Mouse (Mus musculus) CD4-positive helper T cell, adult 2 months (primary cell): Measurements from ENCODE around the gene Trip6.

Experiments used
- DNase-seq: peaks from one replicate; pipeline ENCODE4 v3.0.0-alpha.2; 2012; ENCODE audit warnings: low read depth, missing footprints, low spot score

The Trip6 gene

GRCm38 (mm10) chr5:137314193-137315083, at the start of gene Trip6:
Gene Trip6, minus strand, starts transcription at chr5:137314404.
- no peak for DNase-seq

GRCm38 (mm10) chr5:137358382-137358781, 44.2 kb upstream of the Trip6 start:
- no peak for DNase-seq

- no peak for DNase-seq
These were observed 39.9 kb upstream of the Trip6 start for GRCm38 (mm10) chr5:137354091-137354490.

GRCm38 (mm10) chr5:137352011-137352975, 38.1 kb upstream of the Trip6 start:
- no peak for DNase-seq

GRCm38 (mm10) chr5:137351394-137351793, 37.2 kb upstream of the Trip6 start:
- no peak for DNase-seq

- DNase-seq = no peak
These were observed 36.8 kb upstream of the Trip6 start for GRCm38 (mm10) chr5:137351058-137351380.

GRCm38 (mm10) chr5:137350205-137351057, 36.2 kb upstream of the Trip6 start:
- no peak for DNase-seq

GRCm38 (mm10) chr5:137349384-137350204, 35.4 kb upstream of the Trip6 start, which contains the start of gene Ephb4:
Gene Ephb4, plus strand, starts transcription at chr5:137350109.
- DNase-seq = no peak

- DNase-seq = no peak
These were observed 34.5 kb upstream of the Trip6 start for GRCm38 (mm10) chr5:137348482-137349383.

GRCm38 (mm10) chr5:137347856-137348255, 33.7 kb upstream of the Trip6 start:
- no peak for DNase-seq

GRCm38 (mm10) chr5:137346983-137347382, 32.8 kb upstream of the Trip6 start:
- DNase-seq = no peak

GRCm38 (mm10) chr5:137346388-137346787, 32.2 kb upstream of the Trip6 start:
- no peak for DNase-seq

- peak; percentile 46 for DNase-seq
These were observed 31.6 kb upstream of the Trip6 start for GRCm38 (mm10) chr5:137345821-137346220.

- no peak for DNase-seq
These were observed 29.7 kb upstream of the Trip6 start for GRCm38 (mm10) chr5:137343869-137344268.

- DNase-seq = no peak
These were observed 29.2 kb upstream of the Trip6 start for GRCm38 (mm10) chr5:137343412-137343811.

- DNase-seq = no peak
These were observed 28.3 kb upstream of the Trip6 start for GRCm38 (mm10) chr5:137342407-137343012.

GRCm38 (mm10) chr5:137340222-137340621, 26.0 kb upstream of the Trip6 start:
- no peak for DNase-seq

GRCm38 (mm10) chr5:137339290-137339979, 25.2 kb upstream of the Trip6 start:
- no peak for DNase-seq
